Mouse (Mus musculus) heart, postnatal 0 days (tissue): ENCODE measurements around the gene Nle1. TPM values are rescaled to one million over a fixed set of nuclear protein-coding genes. Genes with fewer than 3 reads are reported as not detected.
A peak's percentile ranks its signal among the peaks of the same experiment; 100 is the strongest.

ENCODE experiments used
- ATAC-seq: fragments of 200-750 bp; cut with Nextera tagmentation; 2 replicates; pipeline ENCODE4 v1.8.0; 2017; ENCODE audit warnings: low read depth, moderate number of reproducible peaks, moderate library complexity; ENCODE audit not compliant: insufficient read depth
- DNase-seq: peaks from one replicate; pipeline ENCODE4 v3.0.0-alpha.2; 2016; ENCODE audit warnings: low spot score
- H3K27ac ChIP-seq: fragments of 300-500 bp; sonication (generic); 2 replicates; pipeline ENCODE4 v1.5.1; 2014; ENCODE audit warnings: low read depth, mild to moderate bottlenecking
- H3K27me3 ChIP-seq: fragments of 300-500 bp; sonication (generic); 2 replicates; pipeline ENCODE4 v1.6.1; 2014; ENCODE audit warnings: low read length, mixed read lengths; ENCODE audit not compliant: control insufficient read depth, insufficient read depth
- H3K36me3 ChIP-seq: fragments of 300-500 bp; sonication (generic); replicated peaks from 2 replicates; pipeline ENCODE4 v1.6.1; 2014; ENCODE audit warnings: low read length, mixed read lengths; ENCODE audit not compliant: control insufficient read depth, insufficient read depth
- H3K4me1 ChIP-seq: fragments of 300-500 bp; sonication (generic); 2 replicates; pipeline ENCODE4 v1.6.1; 2014; ENCODE audit warnings: antibody characterized with exemption; ENCODE audit not compliant: control insufficient read depth, insufficient read depth
- H3K4me2 ChIP-seq: fragments of 300-500 bp; sonication (generic); 2 replicates; pipeline ENCODE4 v1.6.1; 2014; ENCODE audit warnings: low read depth, mild to moderate bottlenecking, low read length, moderate library complexity
- H3K4me3 ChIP-seq: fragments of 300-500 bp; sonication (generic); 2 replicates; pipeline ENCODE4 v1.5.1; 2014; ENCODE audit warnings: low read depth, low read length
- H3K9ac ChIP-seq: fragments of 300-500 bp; sonication (generic); replicated peaks from 2 replicates; pipeline ENCODE4 v1.6.1; 2014; ENCODE audit warnings: low read depth, low read length, mixed read lengths
- H3K9me3 ChIP-seq: fragments of 300-500 bp; sonication (generic); replicated peaks from 2 replicates; pipeline ENCODE4 v1.6.1; 2016; ENCODE audit warnings: low read length; ENCODE audit not compliant: control insufficient read depth
- CTCF ChIP-seq: IDR thresholded peaks from 2 replicates; pipeline ENCODE4 v1.5.1; 2016; ENCODE audit warnings: antibody characterized with exemption, control low read depth, low read depth
- EP300 ChIP-seq: IDR thresholded peaks from 2 replicates; pipeline ENCODE4 v1.6.1; 2016; ENCODE audit warnings: antibody characterized with exemption, low read depth
- WGBS: fragments of 180-500 bp; shearing (Covaris S2); extraction: QIAGEN DNeasy Blood & Tissue Kit; methylation state at CpG from one replicate; pipeline ENCODE4 v1.1.7; 2014; 5-methylcytosine and 5-hydroxymethylcytosine counted together
- polyA plus RNA-seq: library from polyadenylated mRNA; unstranded; fragments of >200 nt; fragmentation: Nextera tagmentation; extraction: Ambion mirVana; gene quantifications from 2 replicates; pipeline ENCODE4 v1.2.1, GENCODE M21; 2015
- total RNA-seq: library from RNA; depleted of rRNA; stranded (reverse); fragments of >200 nt; gene quantifications from 2 replicates; pipeline ENCODE4 v1.2.3, GENCODE M21; 2014; ENCODE audit warnings: low replicate concordance

The Nle1 gene
- total and polyA plus RNA-seq, 2 experiments from 2014 or later: 9.4 to 28.1 TPM

DNA sequence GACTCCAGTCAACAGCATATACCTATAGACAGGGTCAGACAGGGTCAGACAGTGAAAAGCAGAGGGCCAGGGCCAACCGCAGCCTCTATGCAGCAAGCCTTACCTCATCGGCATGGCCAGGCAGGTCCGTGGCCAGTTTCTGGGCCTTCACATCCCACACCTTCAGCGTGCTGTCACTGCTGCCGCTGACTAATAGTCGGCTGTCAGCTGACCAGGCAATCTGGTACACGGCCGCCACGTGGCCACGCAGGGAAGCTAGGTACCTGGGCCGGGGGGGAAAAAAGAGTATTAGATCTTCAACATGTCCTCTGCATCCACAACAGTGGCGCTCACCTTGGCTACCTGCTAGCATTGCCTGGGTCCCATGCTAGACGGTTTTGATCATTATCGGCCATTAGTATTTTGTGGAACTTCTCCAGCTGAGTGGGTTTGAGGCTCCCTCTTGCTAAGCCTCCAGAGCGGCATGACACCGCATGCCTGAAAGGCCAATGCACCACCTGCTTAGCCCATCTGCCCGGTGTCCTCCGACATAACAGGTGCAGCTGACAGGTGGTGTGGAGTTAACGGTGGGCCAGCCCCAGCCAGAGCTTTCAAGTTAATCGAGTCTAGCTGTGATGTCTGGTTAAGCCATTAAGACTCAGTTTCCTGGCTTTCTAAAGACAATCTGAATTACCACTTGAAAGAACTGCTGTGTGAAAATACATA lies 6.5 kb downstream of the Nle1 start:
- H3K9ac ChIP-seq: no peak overlapping the region
- H3K4me1 ChIP-seq: no peaks in the 10 kb centered on the region
- no peaks in the 10 kb centered on the region for H3K9me3 ChIP-seq
- H3K4me2 ChIP-seq: no peak overlapping the region
- ATAC-seq (no peak), DNase-seq (no peak)
- 91% methylated on average over 20 of the region's 20 CpGs for WGBS
- H3K27ac ChIP-seq: no peak overlapping the region
- no peak for TF ChIP-seq EP300
- TF ChIP-seq CTCF: no peak
- H3K27me3 ChIP-seq: no peaks in the 10 kb centered on the region
- peaks cover 71% of the 10 kb centered on the region for H3K36me3 ChIP-seq
- no peak overlapping the region for H3K4me3 ChIP-seq

DNA sequence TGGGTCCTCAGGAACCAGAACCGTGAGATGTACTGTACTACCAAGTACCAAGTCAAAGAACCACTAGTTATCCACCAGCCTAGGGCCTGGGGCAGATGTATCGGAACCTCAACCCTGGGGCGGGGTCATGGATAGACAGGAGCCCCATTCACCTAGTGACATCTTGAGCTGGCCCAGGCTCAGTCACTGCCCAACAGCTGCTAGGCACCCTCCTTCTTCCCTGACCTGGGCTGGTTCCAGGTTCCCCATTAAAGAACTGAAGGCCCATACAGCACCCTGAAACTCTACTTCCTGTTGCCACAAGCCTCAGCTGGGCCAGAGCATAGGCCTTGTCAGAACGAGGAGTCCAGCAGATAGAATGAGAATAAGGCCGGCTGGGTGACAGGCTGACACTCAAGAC lies 8.5 kb downstream of the Nle1 start:
- H3K4me1 ChIP-seq: no peaks in the 10 kb centered on the region
- no peak overlapping the region for H3K4me2 ChIP-seq
- H3K9ac ChIP-seq: no peak overlapping the region
- no peak for TF ChIP-seq CTCF
- no peak for TF ChIP-seq EP300
- H3K4me3 ChIP-seq: no peak overlapping the region
- H3K27ac ChIP-seq: no peak overlapping the region
- H3K36me3 ChIP-seq: peaks cover 55% of the 10 kb centered on the region
- H3K27me3 ChIP-seq: no peaks in the 10 kb centered on the region
- 91% methylated on average over 5 of the region's 5 CpGs for WGBS
- no peaks in the 10 kb centered on the region for H3K9me3 ChIP-seq
- ATAC-seq: no peak; the same call in 1 of the 2 replicates
- DNase-seq: no peak

DNA sequence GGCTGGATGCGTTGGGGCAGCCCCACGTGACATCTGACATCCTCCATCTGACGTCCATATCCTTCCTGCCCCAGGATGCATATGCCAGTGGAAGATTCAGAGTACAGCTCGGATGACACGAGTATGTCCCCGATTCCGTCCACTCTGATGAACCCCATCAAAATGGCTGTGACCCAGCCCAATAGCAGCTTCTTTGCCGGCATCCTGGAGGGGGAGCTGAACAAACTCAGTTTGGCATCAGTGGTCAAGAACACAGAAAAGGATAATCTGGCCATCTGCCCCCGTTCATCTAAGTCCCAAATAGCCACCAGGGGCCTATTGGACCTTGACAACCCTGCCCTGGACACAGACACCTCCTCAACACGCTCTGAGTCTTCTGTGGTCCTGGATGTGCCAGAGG lies 10.7 kb downstream of the Nle1 start:
- DNase-seq (no peak), ATAC-seq (no peak)
- Histone ChIP-seq H3K27ac (no peak overlapping the region), H3K9ac (no peak overlapping the region), H3K9me3 (no peaks in the 10 kb centered on the region), H3K4me3 (no peak overlapping the region), H3K4me2 (no peak overlapping the region), H3K36me3 (peaks cover 32% of the 10 kb centered on the region), H3K27me3 (no peaks in the 10 kb centered on the region), H3K4me1 (no peaks in the 10 kb centered on the region)
- WGBS: 67% methylated on average over 10 of the region's 10 CpGs
- TF ChIP-seq EP300 (no peak), CTCF (no peak)

DNA sequence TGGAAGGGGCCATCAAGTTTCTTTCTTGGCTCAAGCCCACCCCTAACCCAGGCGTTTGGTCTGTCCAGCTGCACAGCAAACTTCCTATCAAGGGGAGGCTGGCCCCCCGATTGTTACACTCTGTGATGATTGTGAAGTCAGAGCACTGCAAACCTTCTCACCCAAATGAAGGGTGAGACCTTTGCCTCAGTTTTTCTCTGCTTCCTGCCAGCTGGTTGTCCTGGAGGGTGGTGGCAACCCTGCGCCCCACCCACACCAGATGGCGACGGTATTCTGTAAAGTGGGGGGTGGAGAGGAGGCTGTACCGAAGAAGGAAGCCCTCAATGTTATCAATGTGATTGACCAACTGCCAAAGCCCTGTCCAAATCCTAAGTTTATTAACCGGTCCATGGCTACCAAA lies 16.3 kb downstream of the Nle1 start, which contains the start of gene Fndc8:
Gene Fndc8, plus strand, starts transcription at position 189 of the 400 bp plus-strand sequence.
- no peaks in the 10 kb centered on the region for H3K9me3 ChIP-seq
- H3K4me2 ChIP-seq: no peak within 1 kb of the TSS
- H3K4me1 ChIP-seq: peaks cover 11% of the 10 kb centered on the region; the same call in 1 of the 2 replicates
- H3K4me3 ChIP-seq: no peak within 1 kb of the TSS
- H3K9ac ChIP-seq: no peak within 1 kb of the TSS
- H3K27ac ChIP-seq: no peak within 1 kb of the TSS
- DNase-seq (no peak), ATAC-seq (no peak)
- no peak for TF ChIP-seq CTCF
- no peak for TF ChIP-seq EP300
- no peaks in the 10 kb centered on the region for H3K36me3 ChIP-seq
- WGBS: 32% methylated on average over 7 of the region's 7 CpGs
- no peaks in the 10 kb centered on the region for H3K27me3 ChIP-seq

DNA sequence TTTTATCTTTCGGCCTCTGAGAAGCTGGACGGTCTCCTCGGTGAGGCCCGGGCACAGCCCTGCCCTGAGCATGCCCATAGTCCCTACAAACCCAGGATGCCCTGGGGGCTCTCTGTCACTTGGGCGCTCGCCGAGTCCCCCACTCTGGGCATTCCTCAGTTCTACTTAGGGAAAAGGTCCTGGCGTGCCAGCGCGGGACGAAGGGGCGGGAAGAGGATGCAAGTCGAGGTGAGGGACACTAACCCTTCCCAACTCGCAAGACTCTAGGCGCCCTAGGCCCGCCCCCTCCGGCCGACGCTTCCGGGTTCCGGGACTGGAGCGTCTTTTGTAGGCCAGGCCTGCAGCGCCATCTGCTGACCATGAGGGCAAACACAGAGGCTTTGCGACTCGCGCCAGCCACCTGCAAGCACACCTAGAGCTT lies 17.9 kb downstream of the Nle1 start, which contains the start of gene Rad51d:
Gene Rad51d, minus strand, starts transcription at position 273 of the 421 bp plus-strand sequence.
- Histone ChIP-seq H3K36me3 (no peaks in the 10 kb centered on the region), H3K9ac (peak within 1 kb of the TSS; percentile 56), H3K9me3 (no peaks in the 10 kb centered on the region), H3K27me3 (no peaks in the 10 kb centered on the region), H3K4me3 (peak within 1 kb of the TSS; percentile 61), H3K4me1 (peaks cover 11% of the 10 kb centered on the region; the same call in 1 of the 2 replicates), H3K4me2 (peak within 1 kb of the TSS; percentile 79), H3K27ac (peak within 1 kb of the TSS; percentile 17; the same call in 1 of the 2 replicates)
- DNase-seq: peak; percentile 94
- ATAC-seq: peak; percentile 96
- TF ChIP-seq EP300 (no peak), CTCF (peak; percentile 91)
- WGBS: 2% methylated on average over 24 of the region's 26 CpGs
